Mouse (Mus musculus): ENCODE data around the gene Gm20388.

DNA sequence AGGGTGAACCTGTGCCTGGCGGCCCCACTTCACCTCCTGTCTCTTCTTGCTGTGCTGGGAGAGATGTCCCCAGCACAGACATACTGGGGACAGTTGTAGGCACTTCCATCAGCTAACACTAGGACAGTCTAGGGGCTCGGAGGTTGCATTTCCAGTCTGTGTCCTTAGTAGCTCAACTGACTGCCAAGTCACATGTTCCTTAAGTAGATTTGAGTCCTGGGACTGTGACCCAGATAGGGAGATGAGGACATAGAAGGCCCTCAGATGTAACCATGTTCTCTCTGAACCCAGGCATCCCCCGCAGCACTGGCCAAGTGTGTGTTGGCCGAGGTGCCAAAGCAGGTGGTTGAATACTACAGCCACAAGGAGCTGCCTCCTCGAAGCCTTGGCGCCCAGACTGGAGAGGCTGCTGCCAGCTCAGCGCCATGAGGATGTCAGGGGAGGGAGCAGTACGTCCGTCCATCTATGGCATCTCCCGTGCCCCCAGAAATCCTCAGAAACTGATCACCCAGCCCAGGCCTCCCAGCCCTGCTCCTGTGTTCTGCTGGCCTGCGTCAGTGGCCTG lies 3223.6 kb downstream of the Gm20388 start:
- TF ChIP-seq CTCF (IDR thresholded peaks at IDR 0.05; ENCODE audit: control insufficient read depth, insufficient read depth, low read length) (no peak), POLR2A (IDR thresholded peaks at IDR 0.05; ENCODE audit: borderline replicate concordance, control insufficient read depth, low read depth, low read length) (no peak)

All from bone marrow, adult 2 months (tissue).